8 mouse cellular contexts compared by ENCODE assay signal in genomic region chr13:112925976-112926375, GRCm38 (mm10). TPM values are rescaled to one million over a fixed set of nuclear protein-coding genes. Genes with fewer than 3 reads are reported as not detected.
DNase-seq lines count a peak whose midpoint lies in the region; ATAC-seq and TF ChIP-seq lines count a peak whose summit lies in the region.

No protein-coding gene starts in this region.

- ATAC-seq in embryonic facial prominence, embryonic 11.5 days (replicated peaks; ENCODE audit: insufficient number of reproducible peaks, low FRiP score, low TSS enrichment, low read depth): no peak
- no peak for ATAC-seq in intestine, embryonic 14.5 days (replicated peaks; ENCODE audit: low FRiP score, low TSS enrichment, low read depth)
- ATAC-seq in midbrain, postnatal 0 days (ENCODE audit: low FRiP score): no peak

- H3K9me3 ChIP-seq in embryonic facial prominence, embryonic 11.5 days (replicated peaks; ENCODE audit: control insufficient read depth, low read length): no peaks in the 10 kb centered on the region
- H3K9me3 ChIP-seq in intestine, embryonic 14.5 days (ENCODE audit: control insufficient read depth, low read length): no peaks in the 10 kb centered on the region
- no peaks in the 10 kb centered on the region for H3K9me3 ChIP-seq in midbrain, postnatal 0 days (ENCODE audit: low read length)

- peaks cover 4% of the 10 kb centered on the region for H3K36me3 ChIP-seq in liver, adult 2 months (ENCODE audit: control insufficient read depth, insufficient read depth, low read length)
- H3K36me3 ChIP-seq in embryonic facial prominence, embryonic 11.5 days (replicated peaks; ENCODE audit: control insufficient read depth, insufficient read depth, low read depth, low read length): no peaks in the 10 kb centered on the region
- H3K36me3 ChIP-seq in intestine, embryonic 14.5 days (ENCODE audit: control insufficient read depth, insufficient read depth, low read length): peaks cover 12% of the 10 kb centered on the region
- peaks cover 8% of the 10 kb centered on the region for H3K36me3 ChIP-seq in midbrain, postnatal 0 days (ENCODE audit: insufficient read depth, low read length)

- 64% methylated on average over 4 of the region's 4 CpGs for WGBS in liver, adult 2 months
- 77% methylated on average over 4 of the region's 4 CpGs for WGBS in embryonic facial prominence, embryonic 11.5 days
- 66% methylated on average over 4 of the region's 4 CpGs for WGBS in intestine, embryonic 14.5 days
- 82% methylated on average over 4 of the region's 4 CpGs for WGBS in midbrain, postnatal 0 days

- TF ChIP-seq CTCF in liver, adult 2 months (IDR thresholded peaks at IDR 0.05; ENCODE audit: low read depth, low read length): no peak
- TF ChIP-seq CTCF in midbrain, postnatal 0 days (IDR thresholded peaks at IDR 0.05): no peak

- no peaks in the 10 kb centered on the region for H3K27me3 ChIP-seq in liver, adult 2 months (ENCODE audit: control insufficient read depth, insufficient read depth, low read length)
- H3K27me3 ChIP-seq in embryonic facial prominence, embryonic 11.5 days (ENCODE audit: control insufficient read depth, insufficient read depth, low read length): no peaks in the 10 kb centered on the region
- H3K27me3 ChIP-seq in intestine, embryonic 14.5 days (replicated peaks; ENCODE audit: control insufficient read depth, insufficient read depth, low read length): no peaks in the 10 kb centered on the region
- H3K27me3 ChIP-seq in midbrain, postnatal 0 days (ENCODE audit: insufficient read depth, low read length): no peaks in the 10 kb centered on the region

- 0 out of 2 replicates have a peak overlapping the region, but pooled peaks have one; percentile 9 for H3K4me3 ChIP-seq in liver, adult 2 months (ENCODE audit: insufficient read depth, low read depth, low read length)
- H3K4me3 ChIP-seq in embryonic facial prominence, embryonic 11.5 days (ENCODE audit: low read depth, low read length): peak overlapping the region; percentile 64
- H3K4me3 ChIP-seq in intestine, embryonic 14.5 days (ENCODE audit: low read depth, low read length): peak overlapping the region; percentile 95
- peak overlapping the region; percentile 93 for H3K4me3 ChIP-seq in midbrain, postnatal 0 days (ENCODE audit: low read depth, low read length)

- no peak overlapping the region for H3K9ac ChIP-seq in liver, adult 2 months (ENCODE audit: low read depth, low read length)
- no peak overlapping the region for H3K9ac ChIP-seq in embryonic facial prominence, embryonic 11.5 days (replicated peaks; ENCODE audit: low read length)
- peak overlapping the region; percentile 88 for H3K9ac ChIP-seq in intestine, embryonic 14.5 days (ENCODE audit: low read length)
- H3K9ac ChIP-seq in midbrain, postnatal 0 days (replicated peaks; ENCODE audit: low read length, poor library complexity, severe bottlenecking): no peak overlapping the region

- no peak for DNase-seq in liver, adult 2 months (ENCODE audit: extremely low read depth, low read depth, low spot score)
- no peak for DNase-seq in liver
- no peak for DNase-seq in embryonic facial prominence, embryonic 11.5 days (ENCODE audit: low spot score)
- DNase-seq in intestine, embryonic 14.5 days (ENCODE audit: low spot score): no peak
- no peak for DNase-seq in midbrain, postnatal 0 days (ENCODE audit: low spot score)
- DNase-seq in right cerebral cortex, postnatal 4 days: no peak
- no peak for DNase-seq in right cerebral cortex, postnatal 14 days
- DNase-seq in spleen, adult 12 weeks (ENCODE audit: low spot score): no peak

- H3K27ac ChIP-seq in liver, adult 2 months (replicated peaks; ENCODE audit: insufficient read depth, low read depth, low read length): no peak overlapping the region
- H3K27ac ChIP-seq in embryonic facial prominence, embryonic 11.5 days (replicated peaks; ENCODE audit: low read depth, low read length): no peak overlapping the region
- no peak overlapping the region for H3K27ac ChIP-seq in intestine, embryonic 14.5 days (ENCODE audit: low read depth)
- no peak overlapping the region for H3K27ac ChIP-seq in midbrain, postnatal 0 days (ENCODE audit: low read depth, low read length)

- no peak for TF ChIP-seq POLR2A in liver, adult 2 months (IDR thresholded peaks at IDR 0.05; ENCODE audit: extremely low read depth, insufficient read depth, low read length)

- peaks cover 17% of the 10 kb centered on the region; the same call in 1 of the 2 replicates for H3K79me2 ChIP-seq in liver, adult 2 months (ENCODE audit: control insufficient read depth, insufficient read depth, low read length)

- peaks cover 11% of the 10 kb centered on the region for H3K4me1 ChIP-seq in liver, adult 2 months (ENCODE audit: control insufficient read depth, insufficient read depth, low read length)
- peaks cover 3% of the 10 kb centered on the region; the same call in 1 of the 2 replicates for H3K4me1 ChIP-seq in embryonic facial prominence, embryonic 11.5 days (ENCODE audit: control insufficient read depth, insufficient read depth, low read length)
- peaks cover 20% of the 10 kb centered on the region for H3K4me1 ChIP-seq in intestine, embryonic 14.5 days (replicated peaks; ENCODE audit: control insufficient read depth, insufficient read depth, low read length)
- peaks cover 7% of the 10 kb centered on the region; the same call in 1 of the 2 replicates for H3K4me1 ChIP-seq in midbrain, postnatal 0 days (ENCODE audit: insufficient read depth, low read length)

- peak overlapping the region; percentile 44 for H3K4me2 ChIP-seq in embryonic facial prominence, embryonic 11.5 days (ENCODE audit: low read depth, low read length)
- H3K4me2 ChIP-seq in intestine, embryonic 14.5 days (ENCODE audit: low read length): peak overlapping the region; percentile 73
- H3K4me2 ChIP-seq in midbrain, postnatal 0 days (ENCODE audit: low read depth, low read length, poor library complexity, severe bottlenecking): peak overlapping the region; percentile 73

RNA-seq across cellular contexts. Expression of gene Mtrex, which starts 1.2 kb away (rescaled TPM):
- 13.8 and 18.2 TPM in 2 replicates for total RNA-seq in liver, adult 2 months (2014; rRNA removed)
- polyA plus RNA-seq in liver, adult 2 months (2012; rRNA removed): 2.9 and 3.1 TPM in 2 replicates
- polyA plus RNA-seq in embryonic facial prominence, embryonic 11.5 days (2014; fragmentation: Nextera tagmentation; extraction: Ambion mirVana): 106 and 121 TPM in 2 replicates
- polyA plus RNA-seq in intestine, embryonic 14.5 days (2014; fragmentation: Nextera tagmentation; extraction: Ambion mirVana): 64.5 and 79.1 TPM in 2 replicates
- 24.2 and 34.3 TPM in 2 replicates for total RNA-seq in midbrain, postnatal 0 days (2014; rRNA removed)
- polyA plus RNA-seq in midbrain, postnatal 0 days (2015; fragmentation: Nextera tagmentation; extraction: Ambion mirVana): 35.5 and 40.5 TPM in 2 replicates

RNA-seq across cellular contexts. Expression of gene Dhx29, which starts 1.3 kb away (rescaled TPM):
- total RNA-seq in liver, adult 2 months (2014; rRNA removed): 6.0 and 6.9 TPM in 2 replicates
- polyA plus RNA-seq in liver, adult 2 months (2012; rRNA removed): 1.9 and 2.0 TPM in 2 replicates
- 35.5 TPM in 2 replicates for polyA plus RNA-seq in embryonic facial prominence, embryonic 11.5 days (2014; fragmentation: Nextera tagmentation; extraction: Ambion mirVana)
- 15.6 and 19.2 TPM in 2 replicates for polyA plus RNA-seq in intestine, embryonic 14.5 days (2014; fragmentation: Nextera tagmentation; extraction: Ambion mirVana)
- total RNA-seq in midbrain, postnatal 0 days (2014; rRNA removed): 18.0 and 20.7 TPM in 2 replicates
- 25.4 and 30.6 TPM in 2 replicates for polyA plus RNA-seq in midbrain, postnatal 0 days (2015; fragmentation: Nextera tagmentation; extraction: Ambion mirVana)

Comparison
In these comparisons a context has a peak if more than half of its experiments do, and no peak if none do; other contexts are left out.
1. H3K4me3 ChIP-seq: peak in every context shown above with its lines; median percentile 95 in intestine, embryonic 14.5 days; 93 in midbrain, postnatal 0 days; 64 in embryonic facial prominence, embryonic 11.5 days; 9 in liver, adult 2 months.